Mouse (Mus musculus) E14TG2a.4 (cell line): Measurements from ENCODE around the gene Cldn3.

Source experiments
- H3K27me3 ChIP-seq: 2 replicates; pipeline ENCODE4 v1.6.1; 2014; ENCODE audit warnings: low read length, control low read depth; ENCODE audit not compliant: insufficient read depth
- H3K36me3 ChIP-seq: 2 replicates; pipeline ENCODE4 v1.6.1; 2014; ENCODE audit warnings: low read length, control low read depth; ENCODE audit not compliant: insufficient read depth
- H3K4me1 ChIP-seq: replicated peaks from 2 replicates; pipeline ENCODE4 v1.6.1; 2014; ENCODE audit warnings: low read depth, low read length, control low read depth
- H3K4me3 ChIP-seq: replicated peaks from 2 replicates; pipeline ENCODE4 v1.5.1; 2014; ENCODE audit warnings: mild to moderate bottlenecking, low read length
- H3K9me3 ChIP-seq: 2 replicates; pipeline ENCODE4 v1.6.1; 2014; ENCODE audit warnings: low read length, control low read depth
- CTCF ChIP-seq: conservative IDR thresholded peaks from 2 replicates; pipeline ENCODE4 v1.5.1; 2014; ENCODE audit warnings: low read length
- NANOG ChIP-seq: IDR thresholded peaks from 2 replicates; pipeline ENCODE4 v1.6.1; 2014; ENCODE audit warnings: borderline replicate concordance, low read length, mixed read lengths
- POU5F1 ChIP-seq: IDR thresholded peaks from 2 replicates; pipeline ENCODE4 v1.6.1; 2014; ENCODE audit warnings: low read length, borderline replicate concordance

Gene Cldn3

GRCm38 (mm10) chr5:135035608-135036359, 49.8 kb downstream of the Cldn3 start:
- H3K36me3 ChIP-seq = peaks cover 15% of the 10 kb centered on the region; the same call in 1 of the 2 replicates
- TF ChIP-seq CTCF = no peak
- TF ChIP-seq NANOG = no peak
- no peak for TF ChIP-seq POU5F1
- no peak overlapping the region for H3K4me3 ChIP-seq
- H3K27me3 ChIP-seq = no peaks in the 10 kb centered on the region
- H3K4me1 ChIP-seq = peaks cover 67% of the 10 kb centered on the region
- H3K9me3 ChIP-seq = peaks cover 10% of the 10 kb centered on the region
